In the genomic region with DNA sequence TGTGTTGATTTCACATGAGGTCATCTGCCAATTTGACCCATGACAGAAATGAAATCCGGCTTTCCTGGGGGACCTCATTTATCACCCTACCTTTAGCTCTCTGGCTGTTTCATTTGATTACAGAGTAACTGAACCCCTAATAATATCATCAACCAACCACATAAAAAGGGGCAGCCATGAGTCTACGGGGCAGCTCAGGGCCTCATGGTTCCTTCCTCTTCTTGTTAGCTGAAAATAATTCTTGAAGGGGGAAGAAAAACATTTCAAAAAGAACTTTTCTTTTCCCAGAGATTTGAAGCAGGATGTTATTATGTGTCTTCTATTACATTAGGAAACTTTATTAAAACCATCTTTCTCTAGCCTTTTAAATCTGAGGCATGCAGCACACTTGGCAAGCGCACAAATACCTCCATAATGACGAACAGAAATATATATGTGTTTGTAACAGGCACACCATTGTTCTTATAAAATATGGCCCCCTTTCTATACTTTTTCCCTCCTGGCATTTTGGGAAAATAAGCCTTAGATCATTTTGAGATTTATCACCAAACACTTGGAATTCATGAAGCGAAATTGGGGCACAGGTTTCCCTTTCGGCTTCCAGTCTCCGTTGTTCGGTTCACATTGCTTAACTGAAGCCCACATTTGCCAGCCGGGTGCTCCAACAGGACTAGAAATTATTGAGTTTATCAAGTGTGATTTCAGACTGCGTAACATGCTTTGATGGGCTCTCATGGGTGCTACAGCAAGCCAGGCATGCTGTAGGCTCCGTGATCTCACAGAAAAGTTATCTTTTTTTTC, we compare ENCODE assay signal across 12 mouse cellular contexts.
DNase-seq lines count a peak whose midpoint lies in the region; ATAC-seq and TF ChIP-seq lines count a peak whose summit lies in the region.
"Had no signal": no experiment of that assay in that cellular context is flagged by ENCODE, and none has a peak within 500 bp of the region (broad histone marks: within the 10 kb centered on the region; RNA-seq: fewer than 3 reads in every experiment).

No protein-coding gene starts in this region.

- peak overlapping the region; percentile 44; the same call in 1 of the 2 replicates for H3K27ac ChIP-seq in forebrain, embryonic 10.5 days
- no peak overlapping the region for H3K27ac ChIP-seq in forebrain, embryonic 12.5 days
- peak overlapping the region; percentile 57; the same call in 1 of the 2 replicates for H3K27ac ChIP-seq in liver, postnatal 0 days (ENCODE audit: low read depth)
- H3K27ac ChIP-seq in liver, embryonic 11.5 days (ENCODE audit: low read depth, low read length) = no peak overlapping the region
- peak overlapping the region; percentile 88 for H3K27ac ChIP-seq in embryonic facial prominence, embryonic 12.5 days
- peak overlapping the region; percentile 89 for H3K27ac ChIP-seq in limb, embryonic 13.5 days
- H3K27ac ChIP-seq: hindbrain, embryonic 15.5 days had no signal

- 88% methylated on average over 11 of the region's 11 CpGs for WGBS in forebrain, embryonic 10.5 days
- 79% methylated on average over 11 of the region's 11 CpGs for whole genome bisulfite sequencing in forebrain, embryonic 12.5 days
- 70% methylated on average over 11 of the region's 11 CpGs for WGBS in liver, postnatal 0 days (ENCODE audit: insufficient replicate concordance)
- 83% methylated on average over 11 of the region's 11 CpGs for WGBS in liver, embryonic 11.5 days
- 37% methylated on average over 11 of the region's 11 CpGs for WGBS in embryonic facial prominence, embryonic 12.5 days
- WGBS in limb, embryonic 13.5 days = 29% methylated on average over 11 of the region's 11 CpGs

- H3K4me1 ChIP-seq in forebrain, embryonic 10.5 days = peaks cover 17% of the 10 kb centered on the region
- H3K4me1 ChIP-seq in forebrain, embryonic 12.5 days = no peaks in the 10 kb centered on the region
- H3K4me1 ChIP-seq in liver, postnatal 0 days (ENCODE audit: insufficient read depth) = peaks cover 8% of the 10 kb centered on the region
- no peaks in the 10 kb centered on the region for H3K4me1 ChIP-seq in liver, embryonic 11.5 days (replicated peaks; ENCODE audit: control insufficient read depth, insufficient read depth, low read length)
- H3K4me1 ChIP-seq in embryonic facial prominence, embryonic 12.5 days = peaks cover 32% of the 10 kb centered on the region
- peaks cover 48% of the 10 kb centered on the region for H3K4me1 ChIP-seq in limb, embryonic 13.5 days

- no peaks in the 10 kb centered on the region for H3K9me3 ChIP-seq in forebrain, embryonic 10.5 days
- H3K9me3 ChIP-seq in forebrain, embryonic 12.5 days = no peaks in the 10 kb centered on the region
- H3K9me3 ChIP-seq in liver, postnatal 0 days (ENCODE audit: low read length) = no peaks in the 10 kb centered on the region
- no peaks in the 10 kb centered on the region for H3K9me3 ChIP-seq in liver, embryonic 11.5 days (ENCODE audit: control insufficient read depth, low read length)
- H3K9me3 ChIP-seq in embryonic facial prominence, embryonic 12.5 days = no peaks in the 10 kb centered on the region
- no peaks in the 10 kb centered on the region for H3K9me3 ChIP-seq in limb, embryonic 13.5 days
- H3K9me3 ChIP-seq: hindbrain, embryonic 15.5 days had no signal

- no peak for ATAC-seq in forebrain, embryonic 12.5 days (ENCODE audit: low FRiP score)
- ATAC-seq in liver, postnatal 0 days = no peak
- ATAC-seq in liver, embryonic 11.5 days (replicated peaks; ENCODE audit: low FRiP score) = no peak
- peak; percentile 50; the same call in 1 of the 2 replicates for ATAC-seq in embryonic facial prominence, embryonic 12.5 days (ENCODE audit: insufficient number of reproducible peaks, insufficient read depth, low FRiP score, low TSS enrichment)
- peak; percentile 58 for ATAC-seq in limb, embryonic 13.5 days (ENCODE audit: low FRiP score, low read depth)
- ATAC-seq: midbrain, embryonic 16.5 days had no signal

- H3K27me3 ChIP-seq in forebrain, embryonic 10.5 days (ENCODE audit: poor library complexity, severe bottlenecking) = 0 out of 2 replicates have a peak, but pooled peaks cover 4% of the 10 kb centered on the region
- peaks cover 3% of the 10 kb centered on the region; the same call in 1 of the 2 replicates for H3K27me3 ChIP-seq in forebrain, embryonic 12.5 days
- no peaks in the 10 kb centered on the region for H3K27me3 ChIP-seq in liver, postnatal 0 days (ENCODE audit: insufficient read depth, low read length)
- H3K27me3 ChIP-seq in liver, embryonic 11.5 days (replicated peaks; ENCODE audit: control insufficient read depth, insufficient read depth, low read length) = no peaks in the 10 kb centered on the region; the same call in 1 of the 2 replicates
- H3K27me3 ChIP-seq in embryonic facial prominence, embryonic 12.5 days = no peaks in the 10 kb centered on the region
- H3K27me3 ChIP-seq in limb, embryonic 13.5 days = no peaks in the 10 kb centered on the region
- H3K27me3 ChIP-seq: hindbrain, embryonic 15.5 days had no signal

- H3K36me3 ChIP-seq in forebrain, embryonic 10.5 days (replicated peaks) = no peaks in the 10 kb centered on the region
- no peaks in the 10 kb centered on the region for H3K36me3 ChIP-seq in forebrain, embryonic 12.5 days (replicated peaks)
- H3K36me3 ChIP-seq in liver, postnatal 0 days (replicated peaks; ENCODE audit: insufficient read depth, low read length) = no peaks in the 10 kb centered on the region
- H3K36me3 ChIP-seq in liver, embryonic 11.5 days (ENCODE audit: control insufficient read depth, insufficient read depth, low read length) = no peaks in the 10 kb centered on the region
- H3K36me3 ChIP-seq in embryonic facial prominence, embryonic 12.5 days = no peaks in the 10 kb centered on the region
- H3K36me3 ChIP-seq in limb, embryonic 13.5 days = no peaks in the 10 kb centered on the region
- H3K36me3 ChIP-seq: hindbrain, embryonic 15.5 days had no signal

- H3K4me3 ChIP-seq in forebrain, embryonic 10.5 days = no peak overlapping the region
- no peak overlapping the region for H3K4me3 ChIP-seq in forebrain, embryonic 12.5 days (replicated peaks)
- H3K4me3 ChIP-seq in liver, postnatal 0 days (ENCODE audit: low read depth, low read length) = no peak overlapping the region
- no peak overlapping the region for H3K4me3 ChIP-seq in liver, embryonic 11.5 days (ENCODE audit: low read depth, low read length)
- H3K4me3 ChIP-seq in embryonic facial prominence, embryonic 12.5 days = no peak overlapping the region
- no peak overlapping the region for H3K4me3 ChIP-seq in limb, embryonic 13.5 days
- H3K4me3 ChIP-seq: hindbrain, embryonic 15.5 days had no signal

- no peak overlapping the region for H3K4me2 ChIP-seq in forebrain, embryonic 12.5 days
- H3K4me2 ChIP-seq in liver, postnatal 0 days (ENCODE audit: low read depth, low read length) = no peak overlapping the region
- H3K4me2 ChIP-seq in liver, embryonic 11.5 days = no peak overlapping the region
- peak overlapping the region; percentile 14; the same call in 1 of the 2 replicates for H3K4me2 ChIP-seq in embryonic facial prominence, embryonic 12.5 days (replicated peaks)
- peak overlapping the region; percentile 34 for H3K4me2 ChIP-seq in limb, embryonic 13.5 days (replicated peaks)
- H3K4me2 ChIP-seq: hindbrain, embryonic 15.5 days; lung, embryonic 14.5 days had no signal

- no peak for TF ChIP-seq EP300 in liver, postnatal 0 days (IDR thresholded peaks at IDR 0.05; ENCODE audit: low read depth)

- no peak for DNase-seq in forebrain, embryonic 10.5 days (ENCODE audit: extremely low spot score, low spot score)
- DNase-seq in liver, postnatal 0 days = no peak
- DNase-seq in liver, embryonic 11.5 days (ENCODE audit: low spot score) = no peak
- no peak for DNase-seq in frontal cortex, postnatal 36 days (ENCODE audit: low spot score in 2 of 2)
- DNase-seq in left cerebral cortex, adult 18-20 months (ENCODE audit: low spot score in 2 of 2) = no peak
- DNase-seq: thymus, adult 2 months had no signal

- no peak overlapping the region for H3K9ac ChIP-seq in forebrain, embryonic 12.5 days
- H3K9ac ChIP-seq in liver, postnatal 0 days (replicated peaks) = no peak overlapping the region
- H3K9ac ChIP-seq in liver, embryonic 11.5 days (ENCODE audit: low read depth, low read length) = no peak overlapping the region
- H3K9ac ChIP-seq in embryonic facial prominence, embryonic 12.5 days = no peak overlapping the region
- no peak overlapping the region; the same call in 1 of the 2 replicates for H3K9ac ChIP-seq in limb, embryonic 13.5 days
- H3K9ac ChIP-seq: hindbrain, embryonic 15.5 days; lung, embryonic 14.5 days had no signal

- no peak for TF ChIP-seq CTCF in liver, postnatal 0 days (IDR thresholded peaks at IDR 0.05; ENCODE audit: low read depth)

Comparison
In these comparisons a context has a peak if more than half of its experiments do, and no peak if none do; other contexts are left out.
1. H3K27ac ChIP-seq: peak in forebrain, embryonic 10.5 days (single experiment), liver, postnatal 0 days (single experiment), embryonic facial prominence, embryonic 12.5 days (single experiment) and limb, embryonic 13.5 days (single experiment); none in forebrain, embryonic 12.5 days (single experiment) and liver, embryonic 11.5 days (single experiment).
2. ATAC-seq: peak in embryonic facial prominence, embryonic 12.5 days (single experiment) and limb, embryonic 13.5 days (single experiment); none in forebrain, embryonic 12.5 days (single experiment), liver, postnatal 0 days (single experiment) and liver, embryonic 11.5 days (single experiment).
3. H3K4me2 ChIP-seq: peak in embryonic facial prominence, embryonic 12.5 days (single experiment) and limb, embryonic 13.5 days (single experiment); none in forebrain, embryonic 12.5 days (single experiment), liver, postnatal 0 days (single experiment) and liver, embryonic 11.5 days (single experiment).